Mouse (Mus musculus): Measurements from ENCODE around the gene Olfr220. TPM values are rescaled to one million over a fixed set of nuclear protein-coding genes. Genes with fewer than 3 reads are reported as not detected.

Gene Olfr220
- polyA plus RNA-seq (2015; fragmentation: Nextera tagmentation; extraction: Ambion mirVana): not detected in 2 replicates

- ATAC-seq (ENCODE audit: low FRiP score): no peak
- H3K4me1 ChIP-seq: no peaks in the 10 kb centered on the region
- no peaks in the 10 kb centered on the region for H3K9me3 ChIP-seq (replicated peaks)
- H3K4me3 ChIP-seq (replicated peaks): no peak within 1 kb of the TSS
- no peak within 1 kb of the TSS for H3K9ac ChIP-seq (replicated peaks)
- no peaks in the 10 kb centered on the region for H3K36me3 ChIP-seq
- no peaks in the 10 kb centered on the region for H3K27me3 ChIP-seq (replicated peaks)
- H3K27ac ChIP-seq (replicated peaks): no peak within 1 kb of the TSS
- 63% methylated on average over 1 of the region's 1 CpGs for WGBS
- no peak within 1 kb of the TSS for H3K4me2 ChIP-seq
Measured at GRCm38 (mm10) chr1:174441782-174442181, at the start of gene Olfr220. Gene Olfr220 (plus strand): TSS chr1:174442082.

- Histone ChIP-seq H3K9ac (replicated peaks) (no peak overlapping the region), H3K27ac (replicated peaks) (no peak overlapping the region), H3K4me2 (no peak overlapping the region), H3K4me3 (replicated peaks) (no peak overlapping the region), H3K4me1 (no peaks in the 10 kb centered on the region), H3K9me3 (replicated peaks) (no peaks in the 10 kb centered on the region), H3K36me3 (no peaks in the 10 kb centered on the region), H3K27me3 (replicated peaks) (no peaks in the 10 kb centered on the region)
- no peak for ATAC-seq (ENCODE audit: low FRiP score)
- WGBS: 95% methylated on average over 4 of the region's 4 CpGs
Measured at GRCm38 (mm10) chr1:174422959-174423358, 18.9 kb upstream of the Olfr220 start.

GRCm38 (mm10) chr1:174423764-174424163 is 18.1 kb upstream of the Olfr220 start, which contains the start of gene Olfr414:
Gene Olfr414 (plus strand): TSS chr1:174424064.
- Histone ChIP-seq H3K9ac (replicated peaks) (no peak within 1 kb of the TSS), H3K4me3 (replicated peaks) (no peak within 1 kb of the TSS), H3K4me1 (no peaks in the 10 kb centered on the region), H3K27ac (replicated peaks) (no peak within 1 kb of the TSS), H3K4me2 (no peak within 1 kb of the TSS), H3K27me3 (replicated peaks) (no peaks in the 10 kb centered on the region), H3K9me3 (replicated peaks) (no peaks in the 10 kb centered on the region), H3K36me3 (no peaks in the 10 kb centered on the region)
- no peak for ATAC-seq (ENCODE audit: low FRiP score)
- WGBS: 81% methylated on average over 1 of the region's 1 CpGs

GRCm38 (mm10) chr1:174426180-174426986 is 15.5 kb upstream of the Olfr220 start:
- Histone ChIP-seq H3K36me3 (no peaks in the 10 kb centered on the region), H3K27me3 (replicated peaks) (no peaks in the 10 kb centered on the region), H3K9ac (replicated peaks) (no peak overlapping the region), H3K4me1 (no peaks in the 10 kb centered on the region), H3K9me3 (replicated peaks) (no peaks in the 10 kb centered on the region), H3K4me2 (no peak overlapping the region), H3K27ac (replicated peaks) (no peak overlapping the region), H3K4me3 (replicated peaks) (no peak overlapping the region)
- WGBS: 61% methylated on average over 3 of the region's 3 CpGs
- ATAC-seq (ENCODE audit: low FRiP score): no peak

DNA sequence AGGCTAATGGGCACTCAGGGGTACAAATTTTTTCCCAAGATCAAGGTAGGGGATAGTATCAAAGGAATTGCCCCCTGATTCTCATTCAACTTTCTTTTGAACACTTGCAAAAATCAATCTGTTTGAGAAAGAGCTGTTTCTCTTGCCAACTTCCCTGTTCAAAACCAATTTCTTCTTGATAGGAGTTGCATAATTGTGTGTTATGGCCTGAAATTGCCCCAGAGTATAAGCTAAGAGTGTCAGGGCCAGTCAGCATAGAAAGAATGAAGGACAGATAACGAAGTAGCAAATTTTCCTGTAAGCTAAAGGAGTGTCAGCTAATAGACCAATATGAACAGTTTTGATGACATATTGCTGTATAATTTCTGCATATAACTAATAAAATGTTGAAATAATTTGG is 14.5 kb upstream of the Olfr220 start:
- Histone ChIP-seq H3K27me3 (replicated peaks) (no peaks in the 10 kb centered on the region), H3K27ac (replicated peaks) (no peak overlapping the region), H3K4me3 (replicated peaks) (no peak overlapping the region), H3K4me2 (no peak overlapping the region), H3K4me1 (no peaks in the 10 kb centered on the region), H3K36me3 (no peaks in the 10 kb centered on the region), H3K9ac (replicated peaks) (no peak overlapping the region), H3K9me3 (replicated peaks) (no peaks in the 10 kb centered on the region)
- no peak for ATAC-seq (ENCODE audit: low FRiP score)
- 92% methylated on average over 1 of the region's 1 CpGs for WGBS

- H3K36me3 ChIP-seq: no peaks in the 10 kb centered on the region
- WGBS: 95% methylated on average over 2 of the region's 2 CpGs
- no peak for ATAC-seq (ENCODE audit: low FRiP score)
- H3K4me1 ChIP-seq: no peaks in the 10 kb centered on the region
- no peak overlapping the region for H3K4me3 ChIP-seq (replicated peaks)
- no peak overlapping the region for H3K4me2 ChIP-seq
- H3K9me3 ChIP-seq (replicated peaks): no peaks in the 10 kb centered on the region
- no peak overlapping the region for H3K9ac ChIP-seq (replicated peaks)
- no peak overlapping the region for H3K27ac ChIP-seq (replicated peaks)
- H3K27me3 ChIP-seq (replicated peaks): no peaks in the 10 kb centered on the region
Measured at GRCm38 (mm10) chr1:174428407-174428806, 13.5 kb upstream of the Olfr220 start.

- Histone ChIP-seq H3K9me3 (replicated peaks) (no peaks in the 10 kb centered on the region), H3K4me3 (replicated peaks) (no peak overlapping the region), H3K4me1 (no peaks in the 10 kb centered on the region), H3K9ac (replicated peaks) (no peak overlapping the region), H3K27me3 (replicated peaks) (no peaks in the 10 kb centered on the region), H3K4me2 (no peak overlapping the region), H3K27ac (replicated peaks) (no peak overlapping the region), H3K36me3 (no peaks in the 10 kb centered on the region)
- no peak for ATAC-seq (ENCODE audit: low FRiP score)
- 40% methylated on average over 1 of the region's 1 CpGs for WGBS
Measured at GRCm38 (mm10) chr1:174434121-174434520, 7.8 kb upstream of the Olfr220 start.

GRCm38 (mm10) chr1:174455100-174455499 is 13.2 kb downstream of the Olfr220 start:
- 86% methylated on average over 2 of the region's 2 CpGs for WGBS
- Histone ChIP-seq H3K27me3 (replicated peaks) (no peaks in the 10 kb centered on the region), H3K27ac (replicated peaks) (no peak overlapping the region), H3K4me3 (replicated peaks) (no peak overlapping the region), H3K4me2 (no peak overlapping the region), H3K9ac (replicated peaks) (no peak overlapping the region), H3K36me3 (no peaks in the 10 kb centered on the region), H3K4me1 (no peaks in the 10 kb centered on the region), H3K9me3 (replicated peaks) (no peaks in the 10 kb centered on the region)
- no peak for ATAC-seq (ENCODE audit: low FRiP score)

DNA sequence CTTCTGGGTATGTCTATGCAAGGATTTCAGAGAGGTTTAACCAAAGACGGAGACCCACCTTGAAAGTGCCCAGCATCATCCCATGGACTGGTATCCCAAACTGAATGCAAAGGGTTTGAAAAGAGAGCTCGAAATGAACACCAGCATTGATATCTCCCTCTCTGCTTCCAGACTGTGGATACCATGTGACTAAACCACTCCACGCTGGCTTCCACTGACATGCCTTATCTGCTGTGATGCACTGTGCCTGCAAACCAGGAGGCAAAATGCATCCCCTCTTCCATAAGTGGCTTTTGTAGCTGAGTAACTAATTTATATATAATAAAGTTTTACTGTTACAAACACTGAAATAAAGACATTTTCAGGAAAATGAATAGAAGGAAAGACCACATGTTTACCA is 23.5 kb downstream of the Olfr220 start:
- Histone ChIP-seq H3K4me2 (no peak overlapping the region), H3K9ac (replicated peaks) (no peak overlapping the region), H3K27me3 (replicated peaks) (no peaks in the 10 kb centered on the region), H3K36me3 (no peaks in the 10 kb centered on the region), H3K4me1 (no peaks in the 10 kb centered on the region), H3K27ac (replicated peaks) (no peak overlapping the region), H3K9me3 (replicated peaks) (no peaks in the 10 kb centered on the region), H3K4me3 (replicated peaks) (no peak overlapping the region)
- 91% methylated on average over 3 of the region's 3 CpGs for WGBS
- no peak for ATAC-seq (ENCODE audit: low FRiP score)

DNA sequence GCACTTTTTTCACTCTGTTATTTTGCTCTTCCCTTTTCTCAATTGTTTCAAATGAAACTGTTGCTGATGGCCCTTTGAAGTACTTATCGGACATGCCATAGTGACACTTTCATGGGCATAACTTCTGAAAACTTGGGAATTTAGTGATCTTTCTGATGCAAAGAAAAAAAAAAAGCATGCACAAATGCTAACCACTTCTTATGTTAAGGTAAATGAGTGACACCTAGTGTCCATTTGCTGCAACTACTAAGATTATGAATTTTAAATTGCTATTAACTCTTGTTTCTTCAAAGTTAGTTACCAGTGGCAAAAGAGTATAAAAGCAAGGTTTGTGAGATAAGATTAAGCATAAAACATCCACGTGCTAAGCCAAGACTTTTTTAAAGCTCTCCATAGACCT is 24.4 kb downstream of the Olfr220 start:
- Histone ChIP-seq H3K4me1 (no peaks in the 10 kb centered on the region), H3K9ac (replicated peaks) (no peak overlapping the region), H3K4me3 (replicated peaks) (no peak overlapping the region), H3K4me2 (no peak overlapping the region), H3K9me3 (replicated peaks) (no peaks in the 10 kb centered on the region), H3K36me3 (no peaks in the 10 kb centered on the region), H3K27me3 (replicated peaks) (no peaks in the 10 kb centered on the region), H3K27ac (replicated peaks) (no peak overlapping the region)
- ATAC-seq (ENCODE audit: low FRiP score): no peak
- WGBS: 42% methylated on average over 2 of the region's 2 CpGs

DNA sequence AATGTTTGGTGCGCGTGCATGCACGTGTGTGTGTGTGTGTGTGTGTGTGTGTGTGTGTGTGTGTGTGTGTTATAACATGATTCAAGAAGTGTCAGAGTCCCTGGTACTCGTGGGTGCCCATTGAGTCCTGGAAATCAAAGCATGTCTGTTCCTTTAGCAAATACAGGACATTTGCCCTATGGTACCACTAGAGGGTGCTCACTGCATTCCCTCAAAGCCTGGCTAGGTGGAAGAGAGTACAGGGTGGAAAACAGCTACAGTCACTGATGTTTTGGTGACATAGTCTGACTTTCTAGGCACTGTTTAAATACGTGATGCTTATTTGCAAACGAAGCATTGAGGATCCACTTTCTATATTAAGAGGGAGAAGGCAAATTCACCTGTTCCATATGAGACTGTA is 27.9 kb downstream of the Olfr220 start:
- no peaks in the 10 kb centered on the region for H3K4me1 ChIP-seq
- no peaks in the 10 kb centered on the region for H3K9me3 ChIP-seq (replicated peaks)
- H3K27me3 ChIP-seq (replicated peaks): no peaks in the 10 kb centered on the region
- no peak overlapping the region for H3K27ac ChIP-seq (replicated peaks)
- H3K4me3 ChIP-seq (replicated peaks): no peak overlapping the region
- H3K36me3 ChIP-seq: no peaks in the 10 kb centered on the region
- no peak overlapping the region for H3K9ac ChIP-seq (replicated peaks)
- WGBS: 8% methylated on average over 6 of the region's 6 CpGs
- ATAC-seq (ENCODE audit: low FRiP score): peak; percentile 91
- no peak overlapping the region for H3K4me2 ChIP-seq

DNA sequence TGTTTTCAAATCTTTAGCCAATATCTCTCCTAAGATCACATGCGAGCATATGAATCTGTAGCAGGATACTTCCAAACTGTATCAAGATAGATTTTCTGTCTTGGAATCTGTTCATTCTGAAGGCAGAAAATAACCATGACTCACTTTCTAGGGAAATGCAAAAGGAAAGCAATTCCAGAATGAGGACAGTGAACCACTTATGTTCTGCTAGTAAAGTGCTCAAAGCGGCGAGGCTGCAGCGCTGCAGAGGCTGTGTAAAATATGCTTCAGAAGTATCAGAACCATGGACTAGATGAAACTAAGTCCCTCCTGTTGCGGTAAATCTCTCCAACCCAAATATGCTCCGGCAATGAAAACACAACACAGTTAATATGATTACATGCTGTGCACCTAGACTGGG is 40.7 kb downstream of the Olfr220 start:
- Histone ChIP-seq H3K36me3 (no peaks in the 10 kb centered on the region), H3K9ac (replicated peaks) (no peak overlapping the region), H3K9me3 (replicated peaks) (no peaks in the 10 kb centered on the region), H3K4me3 (replicated peaks) (no peak overlapping the region), H3K4me1 (no peaks in the 10 kb centered on the region), H3K4me2 (no peak overlapping the region), H3K27me3 (replicated peaks) (no peaks in the 10 kb centered on the region), H3K27ac (replicated peaks) (no peak overlapping the region)
- WGBS: 93% methylated on average over 6 of the region's 6 CpGs
- no peak for ATAC-seq (ENCODE audit: low FRiP score)
